Mouse (Mus musculus): ENCODE measurements at regions not wholly inside any gene's neighbourhood (a gene's known extent, or its start where the extent isn't known, plus 50 kb on each side); places are given as distances from the start of the nearest gene placed in this dataset.

GRCm38 (mm10) chr17:94326179-94326578, 423.6 kb downstream of the Mettl4 start:
- Histone ChIP-seq H3K36me3 (ENCODE audit: control insufficient read depth in 1 of 2, insufficient read depth in 2 of 2, low read length in 2 of 2) (no peaks in the 10 kb centered on the region), H3K27me3 (ENCODE audit: control insufficient read depth in 1 of 2, insufficient read depth in 2 of 2, low read length in 2 of 2) (no peaks in the 10 kb centered on the region), H3K9ac (ENCODE audit: control insufficient read depth, low read depth, low read length, poor library complexity, severe bottlenecking) (no peak overlapping the region), H3K9me3 (replicated peaks; ENCODE audit: insufficient read depth, low read length) (no peaks in the 10 kb centered on the region), H3K4me3 (ENCODE audit: control insufficient read depth in 1 of 2, insufficient read depth in 1 of 2, low read depth in 2 of 2, low read length in 2 of 2) (no peak overlapping the region), H3K27ac (ENCODE audit: control insufficient read depth, low read depth, low read length) (no peak overlapping the region), H3K79me2 (ENCODE audit: control insufficient read depth, insufficient read depth, low read length, poor library complexity) (no peaks in the 10 kb centered on the region), H3K4me1 (ENCODE audit: control insufficient read depth in 1 of 2, insufficient read depth in 2 of 2, low read length in 2 of 2) (no peaks in the 10 kb centered on the region)
- no peak for DNase-seq (ENCODE audit: low read depth, low spot score)
- TF ChIP-seq TAL1 (IDR thresholded peaks at IDR 0.05; ENCODE audit: low read length) (no peak), ZC3H11A (IDR thresholded peaks at IDR 0.05; ENCODE audit: low read depth, low read length) (no peak), UBTF (IDR thresholded peaks at IDR 0.05; ENCODE audit: borderline replicate concordance, insufficient read depth, low read depth, low read length) (no peak), JUND (IDR thresholded peaks at IDR 0.05; ENCODE audit: low read depth, low read length) (no peak), GABPA (IDR thresholded peaks at IDR 0.05; ENCODE audit: low read depth, low read length) (no peak), MAZ (IDR thresholded peaks at IDR 0.05; ENCODE audit: low read depth, low read length) (no peak), CHD1 (IDR thresholded peaks at IDR 0.05; ENCODE audit: low read depth, low read length) (no peak), MAFK (IDR thresholded peaks at IDR 0.05; ENCODE audit: borderline replicate concordance, low read depth, low read length) (no peak)

- TF ChIP-seq MEF2A (IDR thresholded peaks at IDR 0.05; ENCODE audit: extremely low read depth, insufficient replicate concordance, low read depth, low read length, poor library complexity, severe bottlenecking) (no peak), EP300 (IDR thresholded peaks at IDR 0.05; ENCODE audit: low read depth in 1 of 2, low read length in 2 of 2) (no peak), BHLHE40 (IDR thresholded peaks at IDR 0.05; ENCODE audit: borderline replicate concordance, low read depth, low read length) (no peak), ZNF384 (IDR thresholded peaks at IDR 0.05; ENCODE audit: low read depth, low read length) (no peak), GABPA (IDR thresholded peaks at IDR 0.05; ENCODE audit: low read depth, low read length) (no peak), MYB (IDR thresholded peaks at IDR 0.05; ENCODE audit: low read depth, low read length) (no peak), NRF1 (IDR thresholded peaks at IDR 0.05; ENCODE audit: insufficient read depth, low read depth, low read length, poor library complexity, severe bottlenecking) (no peak), MXI1 (IDR thresholded peaks at IDR 0.05; ENCODE audit: low read depth, low read length) (no peak), MYC (IDR thresholded peaks at IDR 0.05; ENCODE audit: low read depth, low read length) (no peak), UBTF (IDR thresholded peaks at IDR 0.05; ENCODE audit: borderline replicate concordance, insufficient read depth, low read depth, low read length) (no peak), RAD21 (IDR thresholded peaks at IDR 0.05; ENCODE audit: low read depth, low read length) (no peak), POLR2A (IDR thresholded peaks at IDR 0.05; ENCODE audit: control insufficient read depth in 1 of 2, insufficient read depth in 1 of 2, low read depth in 1 of 2, low read length in 2 of 2, poor library complexity in 1 of 2) (no peak), CTCF (IDR thresholded peaks at IDR 0.05 in 2 of 3, conservative IDR thresholded peaks at IDR 0.05 in 1 of 3; ENCODE audit: control insufficient read depth in 1 of 3, insufficient read depth in 1 of 3, low read depth in 2 of 3, low read length in 3 of 3, poor library complexity in 1 of 3, severe bottlenecking in 1 of 3) (no peak), RCOR1 (IDR thresholded peaks at IDR 0.05; ENCODE audit: low read depth, low read length) (no peak), ZMIZ1 (IDR thresholded peaks at IDR 0.05; ENCODE audit: low read depth, low read length) (no peak), KAT2A (conservative IDR thresholded peaks at IDR 0.05; ENCODE audit: low read depth, low read length) (no peak), USF2 (IDR thresholded peaks at IDR 0.05; ENCODE audit: borderline replicate concordance in 1 of 2, insufficient read depth in 1 of 2, low read depth in 1 of 2, low read length in 2 of 2) (no peak)
- Histone ChIP-seq H3K9me3 (replicated peaks; ENCODE audit: insufficient read depth, low read length) (no peaks in the 10 kb centered on the region), H3K79me2 (ENCODE audit: control insufficient read depth, insufficient read depth, low read length, poor library complexity) (no peaks in the 10 kb centered on the region)
These were observed 458.6 kb downstream of the Mettl4 start for GRCm38 (mm10) chr17:94291221-94291620.

More at GRCm38 (mm10) chr17:94291221-94291620, 458.6 kb downstream of the Mettl4 start:
- DNase-seq (ENCODE audit: low read depth, low spot score): no peak
- Histone ChIP-seq H3K27ac (ENCODE audit: control insufficient read depth, low read depth, low read length) (no peak overlapping the region), H3K9ac (ENCODE audit: control insufficient read depth, low read depth, low read length, poor library complexity, severe bottlenecking) (no peak overlapping the region), H3K36me3 (ENCODE audit: control insufficient read depth in 1 of 2, insufficient read depth in 2 of 2, low read length in 2 of 2) (no peaks in the 10 kb centered on the region), H3K27me3 (ENCODE audit: control insufficient read depth in 1 of 2, insufficient read depth in 2 of 2, low read length in 2 of 2) (no peaks in the 10 kb centered on the region), H3K4me3 (ENCODE audit: control insufficient read depth in 1 of 2, insufficient read depth in 1 of 2, low read depth in 2 of 2, low read length in 2 of 2) (no peak overlapping the region), H3K4me1 (ENCODE audit: control insufficient read depth in 1 of 2, insufficient read depth in 2 of 2, low read length in 2 of 2) (no peaks in the 10 kb centered on the region)
